Mouse (Mus musculus): ENCODE results near the gene Gfod2. TPM values are rescaled to one million over a fixed set of nuclear protein-coding genes. Genes with fewer than 3 reads are reported as not detected.

Gfod2 gene
- polyA plus RNA-seq (2012; rRNA removed): 51.6 and 57.3 TPM in 2 replicates

DNA sequence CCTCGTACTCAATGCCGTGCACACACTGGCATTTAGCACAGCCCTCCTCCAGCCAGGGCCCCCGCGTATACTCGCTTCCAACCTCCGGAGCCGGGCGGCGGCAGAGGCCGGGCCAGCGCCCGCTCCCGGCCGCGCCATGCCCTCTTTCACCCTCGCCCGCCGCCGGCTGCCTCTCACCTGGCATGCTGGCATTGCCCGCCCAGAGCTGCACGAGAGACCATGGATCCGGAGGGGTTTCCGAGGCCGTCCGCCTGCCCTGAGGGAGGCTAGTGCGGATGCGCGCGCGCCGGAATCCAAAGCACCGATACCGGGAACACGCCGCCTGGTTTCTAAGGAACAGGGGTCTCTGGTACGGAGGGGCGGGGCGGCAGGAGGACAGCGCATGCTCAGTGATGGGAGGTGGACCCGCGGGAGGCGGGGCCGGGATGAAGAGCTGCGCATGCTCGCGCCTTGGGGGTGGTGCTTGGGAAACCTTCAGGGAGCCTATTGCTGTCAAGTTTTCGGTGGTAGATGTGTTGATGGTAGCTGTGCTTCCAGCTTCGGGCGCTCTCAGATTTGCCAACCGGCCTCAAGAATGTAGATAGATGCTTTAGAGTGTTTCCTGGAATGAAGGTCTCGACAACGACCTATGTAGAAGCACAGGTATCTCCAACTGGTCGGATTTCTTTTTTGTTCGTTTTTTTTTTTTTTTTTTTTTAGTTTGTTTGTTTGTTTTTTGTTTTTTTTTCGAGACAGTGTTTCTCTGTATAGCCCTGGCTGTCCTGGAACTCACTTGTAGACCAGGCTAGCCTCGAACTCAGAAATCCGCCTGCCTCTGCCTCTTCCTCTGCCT, at the start of gene Gfod2:
Gfod2 (minus strand) TSS at position 388 of the 832 bp plus-strand sequence.

DNA sequence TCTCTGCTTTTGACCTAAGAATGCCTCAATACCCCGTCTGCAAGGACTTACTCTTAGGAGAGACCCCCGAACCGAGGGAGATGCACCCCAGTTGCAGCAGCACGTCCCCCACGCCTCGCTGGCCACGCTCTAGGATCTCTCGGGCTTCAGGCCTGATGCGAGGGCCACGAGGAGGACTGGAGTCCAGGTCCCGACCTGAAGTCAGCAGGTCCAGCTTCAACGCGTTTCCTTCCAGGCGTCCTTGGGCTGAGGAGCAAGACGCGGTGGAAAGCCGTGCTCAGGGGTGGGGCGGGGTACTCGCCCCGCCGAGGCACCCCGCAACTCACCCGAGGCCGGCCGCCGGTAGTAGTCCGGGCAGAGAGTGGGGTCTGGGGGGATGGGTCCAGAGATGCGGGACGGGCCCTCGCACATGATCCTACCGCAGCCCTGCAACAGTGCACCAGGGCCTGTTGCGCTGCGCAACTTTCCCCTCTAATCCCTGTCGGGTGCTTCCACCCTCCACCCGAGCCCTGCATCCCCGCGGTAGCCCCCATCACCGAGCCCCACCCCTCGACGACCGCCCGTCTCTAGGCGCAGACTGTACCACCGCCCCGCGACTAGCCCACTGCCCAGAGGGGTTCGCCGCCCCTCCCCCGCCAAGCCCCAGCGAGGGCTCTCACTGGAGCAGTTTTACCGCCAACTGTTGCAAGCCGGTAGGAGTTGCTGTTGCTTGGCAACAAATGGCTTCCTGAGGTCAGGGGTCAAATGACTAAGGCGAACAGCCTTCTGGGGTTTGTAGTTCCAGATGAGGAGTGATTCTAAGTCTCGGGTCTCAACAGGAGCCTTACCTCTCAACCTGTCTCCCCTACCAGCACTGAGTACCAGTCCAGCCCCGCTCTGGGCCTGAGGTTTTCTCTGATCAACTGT, 50.7 kb downstream of the Gfod2 start, which contains the start of the genes 4933405L10Rik and Enkd1:
4933405L10Rik (plus strand) TSS at position 158 of the 906 bp plus-strand sequence.
Enkd1 (minus strand) TSS at position 713 of the 906 bp plus-strand sequence.

DNA sequence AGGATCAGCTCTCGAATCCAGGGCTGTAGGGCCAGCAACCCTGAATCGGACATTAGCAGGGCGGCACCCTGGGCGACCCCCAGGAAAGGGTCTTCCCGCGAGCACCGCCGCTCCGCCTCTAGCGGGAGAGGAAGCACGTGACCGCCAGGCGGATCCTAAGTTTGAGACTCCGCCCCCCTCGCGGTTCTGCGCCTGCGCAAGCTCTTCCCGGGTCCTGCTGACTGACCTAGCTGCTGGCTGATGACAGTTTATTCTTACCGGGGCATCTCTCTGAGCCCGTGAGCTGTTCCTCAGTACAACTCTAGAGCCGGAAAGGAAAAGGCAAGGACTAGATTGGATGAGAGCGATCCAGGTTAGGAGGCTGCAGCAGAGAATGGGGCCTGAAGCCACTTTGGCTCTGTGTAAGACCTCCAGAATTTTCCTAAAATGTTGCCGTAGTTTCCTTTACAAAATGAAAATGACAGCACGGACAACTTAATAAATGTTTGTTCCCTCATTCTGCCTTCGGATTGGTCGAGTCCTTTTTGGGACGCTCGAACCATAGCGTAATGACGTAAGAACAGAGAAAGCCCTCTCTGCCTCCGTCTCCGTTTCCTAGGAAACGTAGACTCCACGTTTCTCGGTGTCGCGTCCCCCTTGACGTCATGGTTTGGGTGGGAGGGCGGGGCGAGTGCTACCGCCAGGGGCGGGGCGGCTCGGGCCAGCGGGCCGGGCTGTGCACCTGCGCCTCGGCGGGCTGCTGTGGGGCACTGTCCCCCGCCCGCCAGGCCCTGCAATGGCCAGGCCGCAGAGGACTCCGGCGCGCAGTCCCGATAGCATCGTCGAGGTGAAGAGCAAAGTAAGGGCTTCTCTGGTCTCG, 57.3 kb downstream of the Gfod2 start, which contains the start of the genes Acd and Pard6a:
Acd (minus strand) TSS at position 137 of the 859 bp plus-strand sequence.
Pard6a (plus strand) TSS at position 183 of the 859 bp plus-strand sequence.

DNA sequence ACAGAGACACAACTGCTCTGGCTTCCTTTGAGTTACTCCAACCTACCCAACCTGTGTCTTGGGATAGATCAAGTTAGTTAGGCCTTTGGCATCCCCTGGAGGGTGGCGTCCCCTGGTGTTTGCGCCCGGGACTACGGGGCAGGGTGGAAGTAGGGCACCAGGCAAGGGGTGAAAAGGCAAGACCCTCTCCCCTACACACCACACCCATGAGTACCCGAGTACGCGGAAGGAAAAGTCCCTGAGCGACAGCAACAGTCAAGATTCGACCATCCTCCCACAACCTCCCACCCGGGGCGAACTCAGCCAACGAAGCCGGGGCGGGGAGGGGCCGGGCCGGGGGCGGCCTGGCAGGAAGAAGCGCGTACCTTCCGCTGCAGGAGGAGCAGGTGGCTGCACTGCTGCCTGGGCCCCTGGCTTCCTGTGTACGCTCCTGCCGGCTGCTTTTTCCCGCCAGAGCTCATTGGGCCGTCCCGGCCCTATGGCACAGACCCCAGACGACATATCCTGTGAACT, 72.6 kb downstream of the Gfod2 start, which contains the start of gene Carmil2:
Carmil2 (plus strand) TSS at position 479 of the 513 bp plus-strand sequence.

Other genes with a start within 250 kb of the Gfod2 start
- 0.85 and 3.1 TPM in 2 replicates for gene Hsd11b2, start 239.9 kb downstream of the Gfod2 start, polyA plus RNA-seq (2012; rRNA removed)
- gene Atp6v0d1, start 192.6 kb downstream of the Gfod2 start, polyA plus RNA-seq (2012; rRNA removed): 254 and 273 TPM in 2 replicates
- gene Ripor1, start 153.4 kb downstream of the Gfod2 start, polyA plus RNA-seq (2012; rRNA removed): 28.1 and 32.8 TPM in 2 replicates
- gene Ctcf, start 122.1 kb downstream of the Gfod2 start, polyA plus RNA-seq (2012; rRNA removed): 38.3 and 40.0 TPM in 2 replicates
- 0.79 and 0.87 TPM in 2 replicates for gene Agrp, start 121.3 kb downstream of the Gfod2 start, polyA plus RNA-seq (2012; rRNA removed)
- 21.1 TPM in 2 replicates for gene Carmil2, start 72.4 kb downstream of the Gfod2 start, polyA plus RNA-seq (2012; rRNA removed)
- 53.7 and 57.3 TPM in 2 replicates for gene Acd, start 57.6 kb downstream of the Gfod2 start, polyA plus RNA-seq (2012; rRNA removed)
- gene Pard6a, start 57.5 kb downstream of the Gfod2 start, polyA plus RNA-seq (2012; rRNA removed): 50.9 and 51.0 TPM in 2 replicates
- 0.12 and 0.31 TPM in 2 replicates for gene 4933405L10Rik, start 51.0 kb downstream of the Gfod2 start, polyA plus RNA-seq (2012; rRNA removed)
- gene Enkd1, start 50.5 kb downstream of the Gfod2 start, polyA plus RNA-seq (2012; rRNA removed): 22.4 and 25.1 TPM in 2 replicates
- 28.2 and 30.4 TPM in 2 replicates for gene Ranbp10, start 68.7 kb upstream of the Gfod2 start, polyA plus RNA-seq (2012; rRNA removed)
- 0.36 and 0.80 TPM in 2 replicates for gene Tsnaxip1, start 69.1 kb upstream of the Gfod2 start, polyA plus RNA-seq (2012; rRNA removed)
- gene Cenpt, start 94.6 kb upstream of the Gfod2 start, polyA plus RNA-seq (2012; rRNA removed): 81.1 and 83.5 TPM in 2 replicates
- 59.8 and 61.2 TPM in 2 replicates for gene Thap11, start 96.5 kb upstream of the Gfod2 start, polyA plus RNA-seq (2012; rRNA removed)
- 148 and 151 TPM in 2 replicates for gene Nutf2, start 101.9 kb upstream of the Gfod2 start, polyA plus RNA-seq (2012; rRNA removed)
- 62.0 and 67.9 TPM in 2 replicates for gene Edc4, start 122.2 kb upstream of the Gfod2 start, polyA plus RNA-seq (2012; rRNA removed)
- gene Nrn1l, start 134.9 kb upstream of the Gfod2 start, polyA plus RNA-seq (2012; rRNA removed): 1.1 and 1.2 TPM in 2 replicates
- 14.1 and 14.4 TPM in 2 replicates for gene Pskh1, start 141.8 kb upstream of the Gfod2 start, polyA plus RNA-seq (2012; rRNA removed)
- 8.4 and 9.0 TPM in 2 replicates for gene Ctrl, start 175.2 kb upstream of the Gfod2 start, polyA plus RNA-seq (2012; rRNA removed)
- 70.5 and 78.9 TPM in 2 replicates for gene Psmb10, start 179.8 kb upstream of the Gfod2 start, polyA plus RNA-seq (2012; rRNA removed)
- gene Lcat, start 184.7 kb upstream of the Gfod2 start, polyA plus RNA-seq (2012; rRNA removed): 4.7 and 6.6 TPM in 2 replicates
- gene Slc12a4, start 207.4 kb upstream of the Gfod2 start, polyA plus RNA-seq (2012; rRNA removed): 18.2 and 18.9 TPM in 2 replicates
- gene Dpep3, start 220.8 kb upstream of the Gfod2 start, polyA plus RNA-seq (2012; rRNA removed): not detected in 2 replicates
- 29.5 and 29.7 TPM in 2 replicates for gene Dus2, start 232.7 kb upstream of the Gfod2 start, polyA plus RNA-seq (2012; rRNA removed)
- not detected in 2 replicates for gene Dpep2nb, start 247.3 kb upstream of the Gfod2 start, polyA plus RNA-seq (2012; rRNA removed)

Measured in central nervous system, embryonic 18 days (tissue).